Mouse (Mus musculus) cortical plate, adult 2 months (tissue): ENCODE data around the gene H2-M1.

Source experiments
- CTCF ChIP-seq: fragments of 200-500 bp; IDR thresholded peaks from 2 replicates; pipeline ENCODE4 v1.5.1; 2011; ENCODE audit warnings: mild to moderate bottlenecking, control low read depth, low read length; ENCODE audit not compliant: insufficient read depth; ENCODE audit errors: extremely low read depth
- POLR2A ChIP-seq: fragments of 200-500 bp; IDR thresholded peaks from 2 replicates; pipeline ENCODE4 v1.6.1; 2011; ENCODE audit warnings: mild to moderate bottlenecking, low read length, control low read depth; ENCODE audit not compliant: insufficient read depth; ENCODE audit errors: extremely low read depth

DNA sequence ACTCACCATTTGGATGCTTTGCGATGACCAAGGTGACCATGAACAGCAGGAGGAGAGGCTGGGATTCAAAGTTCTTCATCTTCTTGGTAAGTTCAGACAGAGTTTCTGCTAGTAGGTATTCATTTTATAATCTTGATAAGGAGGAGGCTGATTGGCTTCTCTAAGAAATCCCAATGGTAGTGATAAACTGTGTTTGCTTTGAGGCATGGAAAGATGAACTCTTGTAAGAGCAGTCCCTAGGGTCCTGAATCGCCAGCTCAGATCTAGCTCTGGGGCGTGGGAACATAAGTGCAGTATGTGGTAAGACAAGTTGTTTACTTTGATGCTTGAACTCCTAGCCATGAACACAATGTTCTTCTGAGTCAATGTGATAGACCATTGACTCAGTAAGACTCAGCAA lies 29.5 kb downstream of the H2-M1 start, which contains the start of gene H2-M9:
- TF ChIP-seq CTCF: no peak
- no peak for TF ChIP-seq POLR2A
